Mouse (Mus musculus) CH12.LX (cell line): ENCODE measurements around the gene Pcmt1. TPM values are rescaled to one million over a fixed set of nuclear protein-coding genes. Genes with fewer than 3 reads are reported as not detected.

ENCODE experiments used
- DNase-seq: peaks from one replicate; pipeline ENCODE4 v3.0.0-alpha.2; 2013; ENCODE audit errors: extremely low read depth
- H3K27ac ChIP-seq: 2 replicates; pipeline ENCODE4 v1.5.1; 2012; ENCODE audit warnings: low read depth, mild to moderate bottlenecking, control low read depth, moderate library complexity; ENCODE audit not compliant: insufficient read depth
- H3K27me3 ChIP-seq: replicated peaks from 2 replicates; pipeline ENCODE3; 2012; ENCODE audit warnings: inconsistent platforms
- H3K36me3 ChIP-seq, 2 experiments: replicated peaks in 1 of 2; 2 replicates each; pipeline versions ENCODE3 to v1.6.1; 2012; ENCODE audit warnings: inconsistent platforms in 1 of 2, low read length in 1 of 2, mild to moderate bottlenecking in 1 of 2, mixed read lengths in 1 of 2, moderate library complexity in 1 of 2; ENCODE audit not compliant: control insufficient read depth in 1 of 2, insufficient read depth in 1 of 2
- H3K4me1 ChIP-seq, 2 experiments: 2 replicates each; pipeline ENCODE4 v1.6.1; 2012; ENCODE audit warnings: inconsistent platforms in 1 of 2, moderate library complexity in 1 of 2; ENCODE audit not compliant: insufficient read depth in 2 of 2, control insufficient read depth in 1 of 2
- H3K4me2 ChIP-seq: 2 replicates; pipeline ENCODE4 v1.6.1; 2012; ENCODE audit warnings: low read depth, mild to moderate bottlenecking, control low read depth; ENCODE audit not compliant: poor library complexity, insufficient read depth, severe bottlenecking
- H3K4me3 ChIP-seq, 3 experiments: fragments of 150-350 bp in 1 of 3; sonication (generic) in 1 of 3; replicated peaks in 1 of 3; 2 replicates each; pipeline versions ENCODE3 to v1.5.1; 2011 to 2012; ENCODE audit warnings: low read depth in 2 of 3, low read length in 2 of 3, mild to moderate bottlenecking in 2 of 3, moderate library complexity in 2 of 3, control low read depth in 1 of 3, improper control_type of control experiment in 1 of 3, inconsistent platforms in 1 of 3, mixed read lengths in 1 of 3; ENCODE audit not compliant: poor library complexity in 1 of 3
- H3K79me2 ChIP-seq: replicated peaks from 2 replicates; pipeline ENCODE4 v1.6.1; 2012; ENCODE audit warnings: mild to moderate bottlenecking, moderate library complexity; ENCODE audit not compliant: control insufficient read depth, poor library complexity, insufficient read depth, severe bottlenecking; ENCODE audit errors: extremely low read depth
- H3K9ac ChIP-seq: 2 replicates; pipeline ENCODE4 v1.6.1; 2012; ENCODE audit warnings: low read depth, mild to moderate bottlenecking, control low read depth, moderate library complexity; ENCODE audit not compliant: insufficient read depth
- H3K9me3 ChIP-seq: replicated peaks from 2 replicates; pipeline ENCODE3; 2012; ENCODE audit warnings: low read length, inconsistent platforms, mixed read lengths
- CHD2 ChIP-seq: IDR thresholded peaks from 2 replicates; pipeline ENCODE4 v1.6.1; 2011; ENCODE audit warnings: low read length, improper control_type of control experiment
- RAD21 ChIP-seq: IDR thresholded peaks from 2 replicates; pipeline ENCODE4 v1.6.1; 2011; ENCODE audit warnings: low read depth, mild to moderate bottlenecking, low read length, improper control_type of control experiment, moderate library complexity
- USF1 ChIP-seq: IDR thresholded peaks from 2 replicates; pipeline ENCODE4 v1.6.1; 2014; ENCODE audit warnings: low read depth, mild to moderate bottlenecking, inconsistent platforms, low read length, improper control_type of control experiment
- dilution Hi-C: fragments of 300-500 bp; cut with MboI; formaldehyde crosslinking; loops from 2 replicates; pipeline ENCODE4 v1.14.3; 2020; ENCODE audit warnings: low sequenced_read_pairs; ENCODE audit not compliant: extremely low pct_unique_long_range_greater_than_20kb, extremely low pct_ligation_motif_present
- in situ Hi-C: fragments of 300-500 bp; cut with MboI; formaldehyde crosslinking; loops from 3 replicates; pipeline ENCODE4 v1.14.3; 2019; ENCODE audit warnings: low sequenced_read_pairs, low pct_ligation_motif_present, low pct_unique_long_range_greater_than_20kb, mixed read lengths
- polyA plus RNA-seq: library from polyadenylated mRNA; unstranded; fragments of >175 nt; gene quantifications from 2 replicates; pipeline ENCODE4 v1.2.1, GENCODE M21; 2012; ENCODE audit warnings: low read depth; ENCODE audit not compliant: insufficient read length
- total RNA-seq, 2 experiments: library from RNA; depleted of rRNA; stranded (reverse); fragments of 300-350 nt in 1 of 2; fragments of >200 nt in 1 of 2; gene quantifications; 2 replicates each; pipeline ENCODE4 v1.2.3; 2012 to 2014

Gene Pcmt1
- total and polyA plus RNA-seq, 3 experiments, result 44.4 to 62.2 (median 56.5) TPM

DNA sequence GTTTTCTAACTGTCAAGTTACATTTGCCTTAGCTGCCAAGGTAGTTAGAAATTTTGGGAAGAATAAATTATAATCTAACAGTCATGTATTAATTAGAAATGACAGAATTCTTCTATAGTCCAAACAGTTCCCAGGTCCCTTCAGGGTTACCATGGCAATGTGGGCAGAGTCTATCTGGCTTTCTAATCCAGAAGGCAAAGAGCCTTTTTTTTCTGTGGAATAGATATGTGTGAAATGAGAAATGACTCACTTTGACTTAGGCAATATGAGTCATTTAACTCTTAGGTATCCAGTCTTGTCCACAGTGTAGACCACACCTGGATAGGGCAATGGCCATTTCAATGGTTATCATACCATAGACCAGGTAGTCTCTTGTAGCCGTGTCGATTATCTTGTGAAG is 99.5 kb downstream of the Pcmt1 start:
- dilution Hi-C loops, result no loop called here
- DNase-seq, result no peak
- H3K9ac ChIP-seq, result no peak overlapping the region
- in situ Hi-C loops, result no loop called here
- peaks cover 11 to 18% of the 10 kb centered on the region in 2 experiments for H3K4me1 ChIP-seq
- no peak overlapping the region for H3K4me3 ChIP-seq
- H3K27ac ChIP-seq, result no peak overlapping the region
- peaks cover 1% of the 10 kb centered on the region for H3K27me3 ChIP-seq
- H3K9me3 ChIP-seq, result no peaks in the 10 kb centered on the region
- H3K36me3 ChIP-seq, result no peaks in the 10 kb centered on the region
- H3K4me2 ChIP-seq, result no peak overlapping the region
- no peaks in the 10 kb centered on the region for H3K79me2 ChIP-seq
- TF ChIP-seq CHD2, result no peak
- TF ChIP-seq RAD21, result no peak
- TF ChIP-seq USF1, result no peak
- TF ChIP-seq, all 38 proteins: peak for 0

Other genes starting within 250 kb of the Pcmt1 start
- 70.1 and 78.3 TPM in 2 replicates for gene Ulbp1, start 207.5 kb downstream of the Pcmt1 start, total RNA-seq (2012; rRNA removed)
- 141 and 159 TPM in 2 replicates for gene Ulbp1, start 207.5 kb downstream of the Pcmt1 start, total RNA-seq (2014; rRNA removed)
- gene Ulbp1, start 207.5 kb downstream of the Pcmt1 start, polyA plus RNA-seq, result 87.3 and 92.9 TPM in 2 replicates
- 4.7 and 5.4 TPM in 2 replicates for gene Lrp11, start 91.3 kb downstream of the Pcmt1 start, total RNA-seq (2012; rRNA removed)
- gene Lrp11, start 91.3 kb downstream of the Pcmt1 start, total RNA-seq (2014; rRNA removed), result 4.9 and 5.1 TPM in 2 replicates
- 4.4 and 6.0 TPM in 2 replicates for gene Lrp11, start 91.3 kb downstream of the Pcmt1 start, polyA plus RNA-seq
- 47.9 and 53.8 TPM in 2 replicates for gene Nup43, start 13.6 kb downstream of the Pcmt1 start, total RNA-seq (2012; rRNA removed)
- gene Nup43, start 13.6 kb downstream of the Pcmt1 start, total RNA-seq (2014; rRNA removed), result 117 and 138 TPM in 2 replicates
- 66.7 and 73.5 TPM in 2 replicates for gene Nup43, start 13.6 kb downstream of the Pcmt1 start, polyA plus RNA-seq
- gene Lats1, start 78 bp upstream of the Pcmt1 start, total RNA-seq (2012; rRNA removed), result 8.5 and 9.2 TPM in 2 replicates
- 12.4 and 13.4 TPM in 2 replicates for gene Lats1, start 78 bp upstream of the Pcmt1 start, total RNA-seq (2014; rRNA removed)
- gene Lats1, start 78 bp upstream of the Pcmt1 start, polyA plus RNA-seq, result 11.6 and 12.3 TPM in 2 replicates
- gene Katna1, start 44.9 kb upstream of the Pcmt1 start, total RNA-seq (2012; rRNA removed), result 36.2 and 37.3 TPM in 2 replicates
- 58.5 and 64.2 TPM in 2 replicates for gene Katna1, start 44.9 kb upstream of the Pcmt1 start, total RNA-seq (2014; rRNA removed)
- gene Katna1, start 44.9 kb upstream of the Pcmt1 start, polyA plus RNA-seq, result 45.6 and 47.4 TPM in 2 replicates
- 11.7 and 12.7 TPM in 2 replicates for gene Ginm1, start 111.7 kb upstream of the Pcmt1 start, total RNA-seq (2012; rRNA removed)
- 33.9 and 38.2 TPM in 2 replicates for gene Ginm1, start 111.7 kb upstream of the Pcmt1 start, total RNA-seq (2014; rRNA removed)
- 22.5 and 27.3 TPM in 2 replicates for gene Ginm1, start 111.7 kb upstream of the Pcmt1 start, polyA plus RNA-seq
- gene Ppil4, start 111.8 kb upstream of the Pcmt1 start, total RNA-seq (2012; rRNA removed), result 26.4 and 30.9 TPM in 2 replicates
- gene Ppil4, start 111.8 kb upstream of the Pcmt1 start, total RNA-seq (2014; rRNA removed), result 41.5 and 51.1 TPM in 2 replicates
- gene Ppil4, start 111.8 kb upstream of the Pcmt1 start, polyA plus RNA-seq, result 43.6 and 45.9 TPM in 2 replicates
- 13.4 and 16.3 TPM in 2 replicates for gene Zc3h12d, start 151.3 kb upstream of the Pcmt1 start, total RNA-seq (2012; rRNA removed)
- 10.7 and 11.8 TPM in 2 replicates for gene Zc3h12d, start 151.3 kb upstream of the Pcmt1 start, total RNA-seq (2014; rRNA removed)
- gene Zc3h12d, start 151.3 kb upstream of the Pcmt1 start, polyA plus RNA-seq, result 22.5 and 28.0 TPM in 2 replicates